Mouse (Mus musculus) forebrain, postnatal 0 days (tissue): ENCODE data around the gene Edem3. TPM values are rescaled to one million over a fixed set of nuclear protein-coding genes. Genes with fewer than 3 reads are reported as not detected.

Experiments
- ATAC-seq: fragments of 200-750 bp; cut with Nextera tagmentation; 2 replicates; pipeline ENCODE4 v1.8.0; 2017; ENCODE audit warnings: mild to moderate bottlenecking, moderate library complexity
- DNase-seq: peaks from one replicate; pipeline ENCODE4 v3.0.0-alpha.2; 2015
- H3K27ac ChIP-seq: fragments of 300-500 bp; sonication (generic); 2 replicates; pipeline ENCODE4 v1.5.1; 2014; ENCODE audit warnings: low read depth, mild to moderate bottlenecking, antibody characterized with exemption, low read length, moderate library complexity, mixed read lengths
- H3K27me3 ChIP-seq: fragments of 300-500 bp; sonication (generic); 2 replicates; pipeline ENCODE4 v1.6.1; 2014; ENCODE audit warnings: mild to moderate bottlenecking, low read length, mixed read lengths; ENCODE audit not compliant: insufficient read depth
- H3K36me3 ChIP-seq: fragments of 300-500 bp; sonication (generic); 2 replicates; pipeline ENCODE4 v1.6.1; 2014; ENCODE audit warnings: mild to moderate bottlenecking, moderate library complexity; ENCODE audit not compliant: insufficient read depth
- H3K4me1 ChIP-seq: fragments of 300-500 bp; sonication (generic); 2 replicates; pipeline ENCODE4 v1.6.1; 2014; ENCODE audit warnings: antibody characterized with exemption; ENCODE audit not compliant: insufficient read depth
- H3K4me2 ChIP-seq: fragments of 300-500 bp; sonication (generic); 2 replicates; pipeline ENCODE4 v1.6.1; 2014; ENCODE audit warnings: low read depth, mild to moderate bottlenecking, moderate library complexity
- H3K4me3 ChIP-seq: fragments of 300-500 bp; sonication (generic); 2 replicates; pipeline ENCODE4 v1.5.1; 2014; ENCODE audit warnings: low read depth, low read length, mixed read lengths
- H3K9ac ChIP-seq: fragments of 300-500 bp; sonication (generic); 2 replicates; pipeline ENCODE4 v1.6.1; 2014; ENCODE audit warnings: mild to moderate bottlenecking
- H3K9me3 ChIP-seq: fragments of 300-500 bp; sonication (generic); 2 replicates; pipeline ENCODE4 v1.6.1; 2016; ENCODE audit warnings: low read length
- CTCF ChIP-seq: sonication (generic); IDR thresholded peaks from 2 replicates; pipeline ENCODE4 v1.5.1; 2016; ENCODE audit warnings: antibody characterized with exemption, control low read depth, low read depth
- WGBS: fragments of 180-500 bp; shearing (Covaris S2); extraction: QIAGEN DNeasy Blood & Tissue Kit; methylation state at CpG from one replicate; pipeline ENCODE4 v1.1.7; 2014; 5-methylcytosine and 5-hydroxymethylcytosine counted together
- polyA plus RNA-seq: library from polyadenylated mRNA; unstranded; fragments of >200 nt; fragmentation: Nextera tagmentation; extraction: Ambion mirVana; gene quantifications from 2 replicates; pipeline ENCODE4 v1.2.1, GENCODE M21; 2015
- total RNA-seq: library from RNA; depleted of rRNA; stranded (reverse); fragments of >200 nt; gene quantifications from 2 replicates; pipeline ENCODE4 v1.2.3, GENCODE M21; 2014; rRNA removed

Edem3 gene
- total and polyA plus RNA-seq, 2 experiments from 2014 or later: 11.0 to 56.6 TPM

DNA sequence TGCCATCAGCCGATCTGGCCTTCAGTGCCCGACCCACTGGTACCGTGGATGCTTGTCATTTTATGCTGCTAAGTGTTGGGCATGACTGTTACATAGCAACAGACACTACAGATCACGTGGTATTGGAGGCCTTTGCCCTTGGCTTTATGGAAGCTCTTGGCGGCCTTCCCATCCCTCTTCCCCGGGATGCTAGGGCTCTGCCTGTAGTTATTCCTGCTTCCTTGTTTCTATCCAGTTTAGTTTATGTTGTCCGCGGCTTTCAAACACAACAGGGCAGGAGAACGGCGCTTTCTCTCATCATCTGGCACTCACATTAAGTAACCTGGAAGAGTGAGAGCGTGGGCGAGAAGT, 108.6 kb downstream of the Edem3 start:
- Histone ChIP-seq H3K27me3 (no peaks in the 10 kb centered on the region), H3K4me1 (no peaks in the 10 kb centered on the region), H3K4me3 (no peak overlapping the region), H3K9me3 (no peaks in the 10 kb centered on the region), H3K27ac (no peak overlapping the region), H3K9ac (no peak overlapping the region), H3K4me2 (no peak overlapping the region), H3K36me3 (no peaks in the 10 kb centered on the region)
- DNase-seq (no peak), ATAC-seq (peak; percentile 47)
- no peak for TF ChIP-seq CTCF
- 72% methylated on average over 12 of the region's 12 CpGs for WGBS

- Histone ChIP-seq H3K4me3 (no peak overlapping the region), H3K27me3 (no peaks in the 10 kb centered on the region), H3K4me1 (no peaks in the 10 kb centered on the region), H3K4me2 (no peak overlapping the region), H3K9ac (no peak overlapping the region), H3K27ac (no peak overlapping the region), H3K36me3 (no peaks in the 10 kb centered on the region), H3K9me3 (no peaks in the 10 kb centered on the region)
- TF ChIP-seq CTCF: no peak
- 94% methylated on average over 6 of the region's 6 CpGs for WGBS
- ATAC-seq: no peak
- DNase-seq: no peak
Observed at GRCm38 (mm10) chr1:151864326-151864725, 109.2 kb downstream of the Edem3 start.

Other genes with a start within 250 kb of the Edem3 start
- gene Fam129a, start 184.2 kb upstream of the Edem3 start, total RNA-seq: 0.92 and 2.9 TPM in 2 replicates
- 0.75 and 0.93 TPM in 2 replicates for gene Fam129a, start 184.2 kb upstream of the Edem3 start, polyA plus RNA-seq